Comparison of ENCODE assay signal across 10 mouse cellular contexts in genomic region chr6:72100939-72101338, GRCm38 (mm10). TPM values are rescaled to one million over a fixed set of nuclear protein-coding genes. Genes with fewer than 3 reads are reported as not detected.
DNase-seq lines count a peak whose midpoint lies in the region; ATAC-seq and TF ChIP-seq lines count a peak whose summit lies in the region.
"Had no signal": no experiment of that assay in that cellular context is flagged by ENCODE, and none has a peak within 500 bp of the region (broad histone marks: within the 10 kb centered on the region; RNA-seq: fewer than 3 reads in every experiment).

No protein-coding gene starts in this region.

- no peaks in the 10 kb centered on the region for H3K27me3 ChIP-seq in heart, embryonic 13.5 days (replicated peaks)
- no peaks in the 10 kb centered on the region for H3K27me3 ChIP-seq in liver, embryonic 12.5 days (replicated peaks)
- H3K27me3 ChIP-seq in stomach, postnatal 0 days (ENCODE audit: control insufficient read depth, insufficient read depth, low read length), result no peaks in the 10 kb centered on the region

- ATAC-seq in heart, embryonic 13.5 days (ENCODE audit: extremely low read depth, insufficient number of reproducible peaks, low FRiP score, low TSS enrichment), result no peak
- ATAC-seq in liver, embryonic 12.5 days, result no peak
- no peak for ATAC-seq in stomach, postnatal 0 days (ENCODE audit: low FRiP score, low TSS enrichment)
- ATAC-seq in inflammation-experienced regulatory T-cells, adult 6 months, result no peak
- ATAC-seq: activated CD4-positive, CD25-positive, alpha-beta regulatory T cell, adult 4 months had no signal

- H3K36me3 ChIP-seq in heart, embryonic 13.5 days, result peaks cover 8% of the 10 kb centered on the region
- peaks cover 23% of the 10 kb centered on the region for H3K36me3 ChIP-seq in liver, embryonic 12.5 days
- no peaks in the 10 kb centered on the region for H3K36me3 ChIP-seq in stomach, postnatal 0 days (ENCODE audit: control insufficient read depth, insufficient read depth, low read length)

- no peak for DNase-seq in heart, postnatal 25 days (ENCODE audit: low spot score)
- peak; percentile 40 for DNase-seq in spleen, adult 12 weeks (ENCODE audit: low spot score)
- DNase-seq in spleen, postnatal 4 days (ENCODE audit: low spot score in 2 of 2), result no peak
- DNase-seq in stomach, postnatal 0 days (ENCODE audit: low spot score), result peak; percentile 42
- DNase-seq: kidney, adult 18-20 months; thymus, adult 18-20 months had no signal

- H3K4me1 ChIP-seq in heart, embryonic 13.5 days, result peaks cover 70% of the 10 kb centered on the region
- peaks cover 83% of the 10 kb centered on the region for H3K4me1 ChIP-seq in liver, embryonic 12.5 days
- H3K4me1 ChIP-seq in stomach, postnatal 0 days (replicated peaks; ENCODE audit: control insufficient read depth, insufficient read depth), result 0 out of 2 replicates have a peak, but pooled peaks cover 2% of the 10 kb centered on the region

- no peak for TF ChIP-seq EP300 in stomach, postnatal 0 days (optimal IDR thresholded peaks at IDR 0.05)

- no peak for TF ChIP-seq CTCF in stomach, postnatal 0 days (IDR thresholded peaks at IDR 0.05; ENCODE audit: low read depth)

- H3K4me3 ChIP-seq in heart, embryonic 13.5 days, result peak overlapping the region; percentile 36
- H3K4me3 ChIP-seq in liver, embryonic 12.5 days, result peak overlapping the region; percentile 97
- H3K4me3 ChIP-seq in stomach, postnatal 0 days (ENCODE audit: low read depth, low read length), result no peak overlapping the region

- H3K9ac ChIP-seq in heart, embryonic 13.5 days, result peak overlapping the region; percentile 65
- peak overlapping the region; percentile 80 for H3K9ac ChIP-seq in liver, embryonic 12.5 days
- no peak overlapping the region for H3K9ac ChIP-seq in stomach, postnatal 0 days (ENCODE audit: low read length)

- peak overlapping the region; percentile 59 for H3K4me2 ChIP-seq in heart, embryonic 13.5 days
- peak overlapping the region; percentile 77 for H3K4me2 ChIP-seq in liver, embryonic 12.5 days
- H3K4me2 ChIP-seq in stomach, postnatal 0 days (replicated peaks; ENCODE audit: low read depth), result no peak overlapping the region; the same call in 1 of the 2 replicates

- intact Hi-C loops in heart, postnatal 25 days (cut with DNase I), result no loop called here

- WGBS in heart, embryonic 13.5 days, result 36% methylated on average over 8 of the region's 8 CpGs
- 29% methylated on average over 8 of the region's 8 CpGs for WGBS in liver, embryonic 12.5 days (ENCODE audit: insufficient replicate concordance)
- 54% methylated on average over 8 of the region's 8 CpGs for WGBS in stomach, postnatal 0 days

- no peaks in the 10 kb centered on the region for H3K9me3 ChIP-seq in heart, embryonic 13.5 days
- no peaks in the 10 kb centered on the region for H3K9me3 ChIP-seq in liver, embryonic 12.5 days (replicated peaks)
- H3K9me3 ChIP-seq in stomach, postnatal 0 days (ENCODE audit: control insufficient read depth, low read length), result no peaks in the 10 kb centered on the region

- peak overlapping the region; percentile 75 for H3K27ac ChIP-seq in heart, embryonic 13.5 days (replicated peaks)
- H3K27ac ChIP-seq in liver, embryonic 12.5 days, result peak overlapping the region; percentile 99
- H3K27ac ChIP-seq in stomach, postnatal 0 days (replicated peaks), result peak overlapping the region; percentile 61

RNA-seq across cellular contexts. Expression of gene St3gal5, which starts 3.5 kb away (rescaled TPM):
- polyA plus RNA-seq in heart, embryonic 13.5 days (2015; fragmentation: Nextera tagmentation; extraction: Ambion mirVana), result 50.2 and 50.8 TPM in 2 replicates
- 10 to 100 TPM; 56.3 to 58.1 TPM for total RNA-seq in heart, postnatal 25 days (2021)
- 166 and 181 TPM in 2 replicates for polyA plus RNA-seq in liver, embryonic 12.5 days (2016; fragmentation: Nextera tagmentation; extraction: Ambion mirVana)
- 13.4 and 14.2 TPM in 2 replicates for polyA plus RNA-seq in stomach, postnatal 0 days (2015; fragmentation: Nextera tagmentation; extraction: Ambion mirVana)
- polyA plus RNA-seq in inflammation-experienced regulatory T-cells, adult 6 months (2017; shearing (Covaris generic)), result under 1 TPM; 0.73 to 0.91 (median 0.74) TPM

Comparison
In these comparisons a context has a peak if more than half of its experiments do, and no peak if none do; other contexts are left out.
1. DNase-seq: peak in spleen, adult 12 weeks (single experiment) and stomach, postnatal 0 days (single experiment); none in heart, postnatal 25 days (single experiment) and spleen, postnatal 4 days (0 of 2).
2. Peak in every context shown above with its lines, with median percentiles within 50 percentile points of each other: H3K27ac ChIP-seq.